Mouse (Mus musculus) kidney, adult 2 months (tissue): ENCODE measurements around the gene Nin.

Experiments
- CTCF ChIP-seq: fragments of 200-500 bp; conservative IDR thresholded peaks from 2 replicates; pipeline ENCODE4 v1.5.1; 2011; ENCODE audit warnings: low read depth, mild to moderate bottlenecking, control low read depth, low read length, moderate library complexity, mixed read lengths; ENCODE audit not compliant: insufficient read depth, insufficient read length
- POLR2A ChIP-seq: fragments of 200-500 bp; IDR thresholded peaks from one replicate; pipeline ENCODE4 v1.6.1; 2011; ENCODE audit warnings: low read depth, low read length, control low read depth

DNA sequence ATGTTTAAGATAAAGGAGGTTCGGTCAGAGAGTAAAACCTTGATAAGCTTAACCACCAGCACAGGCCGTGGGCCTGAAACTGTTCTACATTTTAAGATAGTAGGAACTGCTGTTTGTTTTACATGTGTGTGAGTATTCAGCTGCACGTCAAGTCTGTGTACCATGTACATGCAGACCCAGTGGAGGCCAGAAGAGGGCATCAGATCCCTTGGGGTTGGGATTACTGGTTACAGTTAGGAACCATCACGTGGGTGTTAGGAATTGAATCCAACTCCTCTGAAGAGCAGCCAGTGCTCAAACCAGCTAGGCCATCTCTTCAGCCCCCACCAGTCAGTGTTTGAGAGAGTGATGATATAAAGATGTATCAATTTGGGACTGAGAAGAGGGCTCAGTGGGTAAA is 151.0 kb downstream of the Nin start:
- TF ChIP-seq POLR2A: no peak
- peak; percentile 90 for TF ChIP-seq CTCF
